Mouse (Mus musculus): ENCODE data around the gene Mgat3.

Gene Mgat3

DNA sequence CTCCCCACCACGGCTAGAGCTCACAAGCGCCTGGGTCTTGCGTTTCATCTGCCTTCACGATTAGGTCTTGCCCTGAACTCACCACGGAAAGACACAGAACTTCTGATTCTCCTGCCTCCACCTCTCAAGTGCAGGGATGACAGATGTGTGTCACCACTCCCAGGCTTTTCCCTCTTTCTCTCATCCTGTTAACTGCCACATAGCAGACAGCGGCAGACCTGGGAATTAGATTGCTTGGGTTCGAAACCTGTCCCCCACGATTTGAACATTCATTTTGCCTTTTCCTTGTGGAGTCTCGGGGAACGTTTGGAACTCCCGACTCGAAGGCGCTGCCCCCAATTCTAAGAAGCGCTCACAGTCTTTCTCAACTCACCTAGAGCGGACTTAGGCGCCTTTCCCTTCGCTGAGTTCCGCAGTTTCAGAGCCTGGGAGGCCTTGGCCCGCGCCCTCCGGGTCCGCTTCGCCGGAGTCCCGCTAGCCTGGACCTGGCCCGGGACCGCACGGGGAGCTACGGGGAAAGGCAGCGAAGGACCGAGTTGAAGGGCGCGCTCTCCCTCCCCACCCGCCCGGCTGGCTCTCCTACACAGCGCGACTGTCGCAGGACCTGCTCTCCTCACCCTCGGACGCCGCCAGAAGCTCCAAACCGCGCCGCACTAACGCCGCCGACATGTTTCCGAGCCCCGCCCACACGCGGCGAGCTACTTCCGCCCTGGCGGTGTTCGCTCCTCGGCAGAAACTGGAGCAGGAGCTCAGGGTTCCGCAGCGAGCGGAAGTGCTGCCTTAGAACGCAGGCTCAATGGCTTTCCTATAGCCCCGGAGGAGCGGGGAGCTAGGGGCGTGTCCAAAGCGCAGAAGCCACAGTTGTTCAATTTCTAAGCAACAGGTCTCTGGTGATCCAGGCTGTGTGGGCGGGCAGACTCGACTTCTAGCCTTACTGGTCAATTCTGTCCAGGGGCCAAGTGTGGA, 90.4 kb downstream of the Mgat3 start, which contains the start of gene Rps19bp1:
TSS of gene Rps19bp1 (minus strand) at position 706 of the 966 bp plus-strand sequence.
- DNase-seq = peak; percentile 79
